In genomic region chr1:130462084-130462861, GRCm38 (mm10) we compare ENCODE assay signal across 8 mouse cellular contexts. TPM values are rescaled to one million over a fixed set of nuclear protein-coding genes. Genes with fewer than 3 reads are reported as not detected.
A peak's percentile ranks its signal among the peaks of the same experiment; 100 is the strongest.
DNase-seq lines count a peak whose midpoint lies in the region; ATAC-seq and TF ChIP-seq lines count a peak whose summit lies in the region.

TSS of gene Cd55 (minus strand) at chr1:130462744.

- WGBS in forebrain, embryonic 11.5 days = under 1% methylated on average over 45 of the region's 45 CpGs
- under 1% methylated on average over 45 of the region's 45 CpGs for WGBS in heart, embryonic 16.5 days
- WGBS in liver, embryonic 15.5 days (ENCODE audit: insufficient replicate concordance) = 1% methylated on average over 45 of the region's 45 CpGs
- WGBS in neural tube, embryonic 13.5 days = under 1% methylated on average over 45 of the region's 45 CpGs

- no peaks in the 10 kb centered on the region for H3K9me3 ChIP-seq in forebrain, embryonic 11.5 days (ENCODE audit: control insufficient read depth, low read length)
- no peaks in the 10 kb centered on the region for H3K9me3 ChIP-seq in heart, embryonic 16.5 days (replicated peaks; ENCODE audit: control insufficient read depth, low read length)
- H3K9me3 ChIP-seq in liver, embryonic 15.5 days (replicated peaks) = no peaks in the 10 kb centered on the region
- no peaks in the 10 kb centered on the region for H3K9me3 ChIP-seq in neural tube, embryonic 13.5 days

- no peak within 1 kb of the TSS for H3K27ac ChIP-seq in forebrain, embryonic 11.5 days (ENCODE audit: low read depth, low read length)
- peak within 1 kb of the TSS; percentile 25; the same call in 1 of the 2 replicates for H3K27ac ChIP-seq in heart, embryonic 16.5 days (ENCODE audit: low read length)
- peak within 1 kb of the TSS; percentile 91 for H3K27ac ChIP-seq in liver, embryonic 15.5 days (replicated peaks)
- peak within 1 kb of the TSS; percentile 57 for H3K27ac ChIP-seq in neural tube, embryonic 13.5 days (replicated peaks)
- H3K27ac ChIP-seq in testis, adult 2 months (ENCODE audit: control insufficient read depth, insufficient read depth, low read depth, low read length) = peak within 1 kb of the TSS; percentile 90

- H3K4me3 ChIP-seq in forebrain, embryonic 11.5 days (ENCODE audit: low read depth, low read length) = peak within 1 kb of the TSS; percentile 54
- peak within 1 kb of the TSS; percentile 71 for H3K4me3 ChIP-seq in heart, embryonic 16.5 days (ENCODE audit: low read length)
- H3K4me3 ChIP-seq in liver, embryonic 15.5 days (replicated peaks) = peak within 1 kb of the TSS; percentile 81
- H3K4me3 ChIP-seq in neural tube, embryonic 13.5 days = peak within 1 kb of the TSS; percentile 57
- peak within 1 kb of the TSS; percentile 99 for H3K4me3 ChIP-seq in testis, adult 2 months (ENCODE audit: control insufficient read depth, low read depth, low read length)

- H3K27me3 ChIP-seq in forebrain, embryonic 11.5 days (ENCODE audit: control insufficient read depth, insufficient read depth, low read length) = no peaks in the 10 kb centered on the region
- 0 out of 2 replicates have a peak, but pooled peaks cover 2% of the 10 kb centered on the region for H3K27me3 ChIP-seq in heart, embryonic 16.5 days (ENCODE audit: control insufficient read depth, insufficient read depth, low read length)
- H3K27me3 ChIP-seq in liver, embryonic 15.5 days = no peaks in the 10 kb centered on the region
- no peaks in the 10 kb centered on the region for H3K27me3 ChIP-seq in neural tube, embryonic 13.5 days
- H3K27me3 ChIP-seq in testis, adult 2 months (ENCODE audit: control insufficient read depth, insufficient read depth, low read length) = no peaks in the 10 kb centered on the region

- H3K4me2 ChIP-seq in forebrain, embryonic 11.5 days (ENCODE audit: low read depth, low read length, severe bottlenecking) = peak within 1 kb of the TSS; percentile 73
- peak within 1 kb of the TSS; percentile 80 for H3K4me2 ChIP-seq in heart, embryonic 16.5 days (ENCODE audit: low read depth, low read length)
- peak within 1 kb of the TSS; percentile 93 for H3K4me2 ChIP-seq in liver, embryonic 15.5 days
- H3K4me2 ChIP-seq in neural tube, embryonic 13.5 days = peak within 1 kb of the TSS; percentile 71

- H3K36me3 ChIP-seq in forebrain, embryonic 11.5 days (ENCODE audit: control insufficient read depth, insufficient read depth, low read length) = no peaks in the 10 kb centered on the region
- no peaks in the 10 kb centered on the region for H3K36me3 ChIP-seq in heart, embryonic 16.5 days (ENCODE audit: control insufficient read depth, insufficient read depth)
- peaks cover 13% of the 10 kb centered on the region for H3K36me3 ChIP-seq in liver, embryonic 15.5 days (replicated peaks)
- H3K36me3 ChIP-seq in neural tube, embryonic 13.5 days = no peaks in the 10 kb centered on the region
- no peaks in the 10 kb centered on the region; the same call in 1 of the 2 replicates for H3K36me3 ChIP-seq in testis, adult 2 months (ENCODE audit: control insufficient read depth, insufficient read depth, low read length)

- no peaks in the 10 kb centered on the region for H3K4me1 ChIP-seq in forebrain, embryonic 11.5 days (replicated peaks; ENCODE audit: control insufficient read depth, insufficient read depth, low read length)
- H3K4me1 ChIP-seq in heart, embryonic 16.5 days (ENCODE audit: control insufficient read depth, insufficient read depth, low read length) = no peaks in the 10 kb centered on the region
- peaks cover 18% of the 10 kb centered on the region for H3K4me1 ChIP-seq in liver, embryonic 15.5 days (replicated peaks)
- no peaks in the 10 kb centered on the region for H3K4me1 ChIP-seq in neural tube, embryonic 13.5 days (replicated peaks)
- peaks cover 4% of the 10 kb centered on the region for H3K4me1 ChIP-seq in testis, adult 2 months (ENCODE audit: control insufficient read depth, insufficient read depth, low read length)

- TF ChIP-seq POLR2A in testis, adult 2 months (IDR thresholded peaks at IDR 0.05; ENCODE audit: control insufficient read depth, low read depth, low read length) = 0 out of 2 replicates have a peak, but pooled peaks have one; percentile 6

- ATAC-seq in forebrain, embryonic 11.5 days (replicated peaks; ENCODE audit: low FRiP score) = peak; percentile 95
- ATAC-seq in heart, embryonic 16.5 days (replicated peaks; ENCODE audit: extremely low read depth, insufficient read depth, low FRiP score) = peak; percentile 90
- peak; percentile 98 for ATAC-seq in liver, embryonic 15.5 days (ENCODE audit: insufficient read depth)
- ATAC-seq in neural tube, embryonic 13.5 days (ENCODE audit: low read depth) = peak; percentile 98

- peak; percentile 75 for TF ChIP-seq CTCF in testis, adult 2 months (IDR thresholded peaks at IDR 0.05; ENCODE audit: control insufficient read depth, insufficient read depth, insufficient replicate concordance, low read depth, low read length)

- peak within 1 kb of the TSS; percentile 59 for H3K9ac ChIP-seq in forebrain, embryonic 11.5 days (ENCODE audit: low read length)
- peak within 1 kb of the TSS; percentile 74 for H3K9ac ChIP-seq in heart, embryonic 16.5 days (ENCODE audit: low read length)
- peak within 1 kb of the TSS; percentile 81 for H3K9ac ChIP-seq in liver, embryonic 15.5 days
- H3K9ac ChIP-seq in neural tube, embryonic 13.5 days = peak within 1 kb of the TSS; percentile 72

- DNase-seq in CD8-positive naive resting alpha-beta T cell, adult 2 months (ENCODE audit: low read depth in 2 of 2, low spot score in 2 of 2) = peak; percentile 92 to 94
- peak; percentile 76 for DNase-seq in c-Kit-positive CD71-positive TER-119-negative erythroid progenitor cells, embryonic 14.5 days (ENCODE audit: low read depth)
- DNase-seq in forebrain, embryonic 11.5 days (ENCODE audit: low spot score) = peak; percentile 95
- DNase-seq in kidney, postnatal 36 days = peak; percentile 80 to 93

RNA-seq across cellular contexts. Expression of gene Cd55, which starts in this region (rescaled TPM):
- polyA plus RNA-seq in forebrain, embryonic 11.5 days (2014; fragmentation: Nextera tagmentation; extraction: Ambion mirVana) = 1.8 and 1.9 TPM in 2 replicates
- 11.7 and 12.5 TPM in 2 replicates for polyA plus RNA-seq in heart, embryonic 16.5 days (2015; fragmentation: Nextera tagmentation; extraction: Ambion mirVana)
- polyA plus RNA-seq in liver, embryonic 15.5 days (2015; fragmentation: Nextera tagmentation; extraction: Ambion mirVana) = 18.6 and 18.9 TPM in 2 replicates
- polyA plus RNA-seq in neural tube, embryonic 13.5 days (2015; fragmentation: Nextera tagmentation; extraction: Ambion mirVana) = 9.5 and 10.8 TPM in 2 replicates
- 27.3 and 37.4 TPM in 2 replicates for polyA plus RNA-seq in testis, adult 2 months (2012; rRNA removed)
